Mouse (Mus musculus): Measurements from ENCODE around the gene Rpn2.

Gene Rpn2

GRCm38 (mm10) chr2:157310963-157311637 lies 32.3 kb downstream of the Rpn2 start:
- DNase-seq: no peak

- no peak for DNase-seq
Observed at GRCm38 (mm10) chr2:157313718-157314117, 34.9 kb downstream of the Rpn2 start.

- no peak for DNase-seq
Observed at GRCm38 (mm10) chr2:157314310-157314709, 35.5 kb downstream of the Rpn2 start.

GRCm38 (mm10) chr2:157315486-157315885 lies 36.7 kb downstream of the Rpn2 start:
- no peak for DNase-seq

GRCm38 (mm10) chr2:157316358-157316933 lies 37.6 kb downstream of the Rpn2 start:
- DNase-seq: no peak

- peak; percentile 55 for DNase-seq
Observed at GRCm38 (mm10) chr2:157317220-157317619, 38.4 kb downstream of the Rpn2 start.

GRCm38 (mm10) chr2:157320135-157320534 lies 41.3 kb downstream of the Rpn2 start:
- no peak for DNase-seq

GRCm38 (mm10) chr2:157320886-157321285 lies 42.1 kb downstream of the Rpn2 start:
- DNase-seq: no peak

GRCm38 (mm10) chr2:157322029-157322766 lies 43.4 kb downstream of the Rpn2 start:
- no peak for DNase-seq

GRCm38 (mm10) chr2:157325238-157325637 lies 46.4 kb downstream of the Rpn2 start:
- DNase-seq: no peak

- DNase-seq: no peak
Observed at GRCm38 (mm10) chr2:157328106-157328505, 49.3 kb downstream of the Rpn2 start.

GRCm38 (mm10) chr2:157328570-157328969 lies 49.8 kb downstream of the Rpn2 start:
- no peak for DNase-seq

GRCm38 (mm10) chr2:157332059-157332458 lies 53.2 kb downstream of the Rpn2 start:
- DNase-seq: no peak

GRCm38 (mm10) chr2:157338663-157339062 lies 59.8 kb downstream of the Rpn2 start:
- peak; percentile 85 for DNase-seq

- no peak for DNase-seq
Observed at GRCm38 (mm10) chr2:157339532-157339931, 60.7 kb downstream of the Rpn2 start.

- DNase-seq: peak; percentile 73
Observed at GRCm38 (mm10) chr2:157340221-157340741, 61.5 kb downstream of the Rpn2 start.

- DNase-seq: peak; percentile 76
Observed at GRCm38 (mm10) chr2:157341554-157342270, 62.9 kb downstream of the Rpn2 start.

- no peak for DNase-seq
Observed at GRCm38 (mm10) chr2:157342328-157342926, 63.6 kb downstream of the Rpn2 start.

- DNase-seq: no peak
Observed at GRCm38 (mm10) chr2:157343337-157343736, 64.5 kb downstream of the Rpn2 start.

GRCm38 (mm10) chr2:157347361-157348159 lies 68.7 kb downstream of the Rpn2 start, which contains the start of gene Ghrh:
Ghrh (minus strand) TSS chr2:157347506.
- peak; percentile 16 for DNase-seq

GRCm38 (mm10) chr2:157349121-157349778 lies 70.4 kb downstream of the Rpn2 start:
- no peak for DNase-seq
